Mouse (Mus musculus): Measurements from ENCODE around the gene Setd1b. TPM values are rescaled to one million over a fixed set of nuclear protein-coding genes. Genes with fewer than 3 reads are reported as not detected.

Setd1b gene
- total and polyA plus RNA-seq, 3 experiments, result 3.0 to 23.5 TPM; not detected in 1

- Histone ChIP-seq H3K27me3 (ENCODE audit: control insufficient read depth in 1 of 2, insufficient read depth in 2 of 2, low read length in 2 of 2) (no peaks in the 10 kb centered on the region), H3K27ac (ENCODE audit: control insufficient read depth, low read depth, low read length) (no peak overlapping the region), H3K9ac (ENCODE audit: control insufficient read depth, low read depth, low read length, poor library complexity, severe bottlenecking) (no peak overlapping the region), H3K4me3 (ENCODE audit: control insufficient read depth in 1 of 2, insufficient read depth in 1 of 2, low read depth in 2 of 2, low read length in 2 of 2) (no peak overlapping the region), H3K79me2 (ENCODE audit: control insufficient read depth, insufficient read depth, low read length, poor library complexity) (peaks cover 28% of the 10 kb centered on the region), H3K9me3 (replicated peaks; ENCODE audit: insufficient read depth, low read length) (no peaks in the 10 kb centered on the region), H3K36me3 (ENCODE audit: control insufficient read depth in 1 of 2, insufficient read depth in 2 of 2, low read length in 2 of 2) (peaks cover 0 to 22% of the 10 kb centered on the region in 2 experiments; a peak in 3 of 4 replicates), H3K4me1 (ENCODE audit: control insufficient read depth in 1 of 2, insufficient read depth in 2 of 2, low read length in 2 of 2) (peaks cover 0 to 21% of the 10 kb centered on the region in 2 experiments; a peak in 2 of 4 replicates)
- TF ChIP-seq SMC3 (IDR thresholded peaks at IDR 0.05; ENCODE audit: low read depth, low read length), result no peak
- peak; percentile 43; the same call in 1 of the 2 replicates for TF ChIP-seq MAFK (IDR thresholded peaks at IDR 0.05; ENCODE audit: borderline replicate concordance, low read depth, low read length)
- no peak for TF ChIP-seq EP300 (IDR thresholded peaks at IDR 0.05; ENCODE audit: low read depth in 1 of 2, low read length in 2 of 2)
- TF ChIP-seq JUND (IDR thresholded peaks at IDR 0.05; ENCODE audit: low read depth, low read length), result no peak
- TF ChIP-seq MXI1 (IDR thresholded peaks at IDR 0.05; ENCODE audit: low read depth, low read length), result no peak
- no peak for TF ChIP-seq ZC3H11A (IDR thresholded peaks at IDR 0.05; ENCODE audit: low read depth, low read length)
- peak; percentile 59 for DNase-seq (ENCODE audit: low read depth, low spot score)
Measured at GRCm38 (mm10) chr5:123152901-123153300, 10.9 kb downstream of the Setd1b start.

- Histone ChIP-seq H3K79me2 (ENCODE audit: control insufficient read depth, insufficient read depth, low read length, poor library complexity) (peaks cover 10% of the 10 kb centered on the region), H3K9me3 (replicated peaks; ENCODE audit: insufficient read depth, low read length) (no peaks in the 10 kb centered on the region), H3K9ac (ENCODE audit: control insufficient read depth, low read depth, low read length, poor library complexity, severe bottlenecking) (no peak overlapping the region), H3K4me3 (ENCODE audit: control insufficient read depth in 1 of 2, insufficient read depth in 1 of 2, low read depth in 2 of 2, low read length in 2 of 2) (no peak overlapping the region), H3K36me3 (ENCODE audit: control insufficient read depth in 1 of 2, insufficient read depth in 2 of 2, low read length in 2 of 2) (peaks cover 2 to 10% of the 10 kb centered on the region in 2 experiments), H3K4me1 (ENCODE audit: control insufficient read depth in 1 of 2, insufficient read depth in 2 of 2, low read length in 2 of 2) (peaks cover 0 to 7% of the 10 kb centered on the region in 2 experiments; a peak in 2 of 4 replicates), H3K27me3 (ENCODE audit: control insufficient read depth in 1 of 2, insufficient read depth in 2 of 2, low read length in 2 of 2) (no peaks in the 10 kb centered on the region), H3K27ac (ENCODE audit: control insufficient read depth, low read depth, low read length) (no peak overlapping the region)
- peak; percentile 88 for DNase-seq (ENCODE audit: low read depth, low spot score)
- no peak for TF ChIP-seq MYB (IDR thresholded peaks at IDR 0.05; ENCODE audit: low read depth, low read length)
- TF ChIP-seq USF2 (IDR thresholded peaks at IDR 0.05; ENCODE audit: borderline replicate concordance in 1 of 2, insufficient read depth in 1 of 2, low read depth in 1 of 2, low read length in 2 of 2), result no peak
- no peak for TF ChIP-seq RCOR1 (IDR thresholded peaks at IDR 0.05; ENCODE audit: low read depth, low read length)
- TF ChIP-seq EP300 (IDR thresholded peaks at IDR 0.05; ENCODE audit: low read depth in 1 of 2, low read length in 2 of 2), result no peak
- TF ChIP-seq SMC3 (IDR thresholded peaks at IDR 0.05; ENCODE audit: low read depth, low read length), result peak; percentile 91
- 0 out of 2 replicates have a peak, but pooled peaks have one; percentile 27 for TF ChIP-seq MXI1 (IDR thresholded peaks at IDR 0.05; ENCODE audit: low read depth, low read length)
- TF ChIP-seq JUND (IDR thresholded peaks at IDR 0.05; ENCODE audit: low read depth, low read length), result 0 out of 2 replicates have a peak, but pooled peaks have one; percentile 44
- TF ChIP-seq GATA1 (IDR thresholded peaks at IDR 0.05; ENCODE audit: low read depth, low read length), result no peak
- no peak for TF ChIP-seq ZMIZ1 (IDR thresholded peaks at IDR 0.05; ENCODE audit: low read depth, low read length)
- TF ChIP-seq CTCF (IDR thresholded peaks at IDR 0.05 in 2 of 3, conservative IDR thresholded peaks at IDR 0.05 in 1 of 3; ENCODE audit: control insufficient read depth in 1 of 3, insufficient read depth in 1 of 3, low read depth in 2 of 3, low read length in 3 of 3, poor library complexity in 1 of 3, severe bottlenecking in 1 of 3), result peak; percentile 79 to 92 (median 85)
- TF ChIP-seq UBTF (IDR thresholded peaks at IDR 0.05; ENCODE audit: borderline replicate concordance, insufficient read depth, low read depth, low read length), result no peak
- no peak for TF ChIP-seq CHD2 (IDR thresholded peaks at IDR 0.05; ENCODE audit: low read length)
- no peak for TF ChIP-seq BHLHE40 (IDR thresholded peaks at IDR 0.05; ENCODE audit: borderline replicate concordance, low read depth, low read length)
- TF ChIP-seq MAFK (IDR thresholded peaks at IDR 0.05; ENCODE audit: borderline replicate concordance, low read depth, low read length), result no peak
- TF ChIP-seq ZKSCAN1 (IDR thresholded peaks at IDR 0.05; ENCODE audit: low read depth, low read length), result no peak
- TF ChIP-seq TCF12 (IDR thresholded peaks at IDR 0.05; ENCODE audit: low read depth, low read length), result no peak
- TF ChIP-seq E2F4 (IDR thresholded peaks at IDR 0.05; ENCODE audit: borderline replicate concordance, low read depth, low read length), result no peak
- TF ChIP-seq ETS1 (IDR thresholded peaks at IDR 0.05; ENCODE audit: low read depth, low read length), result 0 out of 2 replicates have a peak, but pooled peaks have one; percentile 20
- TF ChIP-seq CHD1 (IDR thresholded peaks at IDR 0.05; ENCODE audit: low read depth, low read length), result no peak
- 0 out of 2 replicates have a peak, but pooled peaks have one; percentile 23 for TF ChIP-seq TBP (IDR thresholded peaks at IDR 0.05; ENCODE audit: low read depth, low read length)
- TF ChIP-seq ZC3H11A (IDR thresholded peaks at IDR 0.05; ENCODE audit: low read depth, low read length), result peak; percentile 91
- peak; percentile 80 for TF ChIP-seq RAD21 (IDR thresholded peaks at IDR 0.05; ENCODE audit: low read depth, low read length)
- no peak for TF ChIP-seq USF1 (IDR thresholded peaks at IDR 0.05; ENCODE audit: low read depth, low read length)
- no peak for TF ChIP-seq POLR2AphosphoS5 (IDR thresholded peaks at IDR 0.05; ENCODE audit: borderline replicate concordance, low read depth, low read length)
- TF ChIP-seq MAZ (IDR thresholded peaks at IDR 0.05; ENCODE audit: low read depth, low read length), result 0 out of 2 replicates have a peak, but pooled peaks have one; percentile 28
- no peak for TF ChIP-seq POLR2AphosphoS2 (IDR thresholded peaks at IDR 0.05; ENCODE audit: low read length)
- TF ChIP-seq GABPA (IDR thresholded peaks at IDR 0.05; ENCODE audit: low read depth, low read length), result no peak
- no peak for TF ChIP-seq ELF1 (IDR thresholded peaks at IDR 0.05; ENCODE audit: low read depth, low read length)
- TF ChIP-seq MEF2A (IDR thresholded peaks at IDR 0.05; ENCODE audit: extremely low read depth, insufficient replicate concordance, low read depth, low read length, poor library complexity, severe bottlenecking), result no peak
Measured at GRCm38 (mm10) chr5:123155425-123155824, 13.4 kb downstream of the Setd1b start.

Measured in MEL (cell line).